Mouse (Mus musculus) MEL (cell line): ENCODE results near the gene Fahd1. TPM values are rescaled to one million over a fixed set of nuclear protein-coding genes. Genes with fewer than 3 reads are reported as not detected.

ENCODE experiments used
- DNase-seq: peaks from one replicate; pipeline ENCODE4 v3.0.0; 2011; ENCODE audit warnings: low read depth, low spot score
- H3K27ac ChIP-seq: 2 replicates; pipeline ENCODE4 v1.5.1; 2012; ENCODE audit warnings: low read depth, mild to moderate bottlenecking, control low read depth, low read length, moderate library complexity; ENCODE audit not compliant: control insufficient read depth
- H3K27me3 ChIP-seq, 2 experiments: fragments of 150-350 bp in 1 of 2; sonication (generic) in 1 of 2; 2 replicates each; pipeline ENCODE4 v1.6.1; 2012; ENCODE audit warnings: low read length in 2 of 2, mild to moderate bottlenecking in 2 of 2, improper control_type of control experiment in 1 of 2, moderate library complexity in 1 of 2; ENCODE audit not compliant: insufficient read depth in 2 of 2, control insufficient read depth in 1 of 2
- H3K36me3 ChIP-seq, 2 experiments: 2 replicates each; pipeline ENCODE4 v1.6.1; 2012 to 2014; ENCODE audit warnings: low read length in 2 of 2, improper control_type of control experiment in 1 of 2, inconsistent platforms in 1 of 2, mild to moderate bottlenecking in 1 of 2; ENCODE audit not compliant: insufficient read depth in 2 of 2, control insufficient read depth in 1 of 2
- H3K4me1 ChIP-seq, 2 experiments: fragments of 150-350 bp in 1 of 2; sonication (generic) in 1 of 2; 2 replicates each; pipeline ENCODE4 v1.6.1; 2012; ENCODE audit warnings: low read length in 2 of 2, improper control_type of control experiment in 1 of 2, mild to moderate bottlenecking in 1 of 2; ENCODE audit not compliant: insufficient read depth in 2 of 2, control insufficient read depth in 1 of 2
- H3K4me3 ChIP-seq, 2 experiments: fragments of 150-350 bp in 1 of 2; sonication (generic) in 1 of 2; 2 replicates each; pipeline ENCODE4 v1.5.1; 2012; ENCODE audit warnings: low read depth in 2 of 2, low read length in 2 of 2, mild to moderate bottlenecking in 2 of 2, moderate library complexity in 2 of 2, control low read depth in 1 of 2, improper control_type of control experiment in 1 of 2; ENCODE audit not compliant: control insufficient read depth in 1 of 2, insufficient read depth in 1 of 2
- H3K79me2 ChIP-seq: 2 replicates; pipeline ENCODE4 v1.6.1; 2012; ENCODE audit warnings: mild to moderate bottlenecking, low read length, moderate library complexity; ENCODE audit not compliant: control insufficient read depth, poor library complexity, insufficient read depth
- H3K9ac ChIP-seq: 2 replicates; pipeline ENCODE4 v1.6.1; 2012; ENCODE audit warnings: low read depth, mild to moderate bottlenecking, control low read depth, low read length, moderate library complexity; ENCODE audit not compliant: control insufficient read depth, poor library complexity, severe bottlenecking
- H3K9me3 ChIP-seq: fragments of 150-350 bp; sonication (generic); replicated peaks from 2 replicates; pipeline ENCODE4 v1.6.1; 2012; ENCODE audit warnings: mild to moderate bottlenecking, low read length, improper control_type of control experiment, moderate library complexity; ENCODE audit not compliant: insufficient read depth
- BHLHE40 ChIP-seq: IDR thresholded peaks from 2 replicates; pipeline ENCODE4 v1.6.1; 2012; ENCODE audit warnings: low read depth, mild to moderate bottlenecking, inconsistent platforms, low read length, improper control_type of control experiment, borderline replicate concordance
- CHD1 ChIP-seq: IDR thresholded peaks from 2 replicates; pipeline ENCODE4 v1.6.1; 2012; ENCODE audit warnings: low read depth, mild to moderate bottlenecking, inconsistent platforms, low read length, improper control_type of control experiment
- CHD2 ChIP-seq: IDR thresholded peaks from 2 replicates; pipeline ENCODE4 v1.6.1; 2011; ENCODE audit warnings: low read length, improper control_type of control experiment
- CTCF ChIP-seq, 3 experiments: IDR thresholded peaks in 2 of 3; conservative IDR thresholded peaks in 1 of 3; 2 replicates each; pipeline ENCODE4 v1.5.1; 2011 to 2012; ENCODE audit warnings: low read length in 3 of 3, low read depth in 2 of 3, mild to moderate bottlenecking in 2 of 3, improper control_type of control experiment in 1 of 3, inconsistent platforms in 1 of 3, mixed read lengths in 1 of 3, moderate library complexity in 1 of 3; ENCODE audit not compliant: control insufficient read depth in 1 of 3, insufficient read depth in 1 of 3, poor library complexity in 1 of 3, severe bottlenecking in 1 of 3
- ELF1 ChIP-seq: IDR thresholded peaks from 2 replicates; pipeline ENCODE4 v1.6.1; 2014; ENCODE audit warnings: low read depth, mild to moderate bottlenecking, inconsistent platforms, low read length, improper control_type of control experiment, moderate library complexity
- EP300 ChIP-seq, 2 experiments: IDR thresholded peaks; 2 replicates each; pipeline ENCODE4 v1.6.1; 2011; ENCODE audit warnings: improper control_type of control experiment in 2 of 2, low read length in 2 of 2, low read depth in 1 of 2, mild to moderate bottlenecking in 1 of 2
- ETS1 ChIP-seq: IDR thresholded peaks from 2 replicates; pipeline ENCODE4 v1.6.1; 2012; ENCODE audit warnings: low read depth, mild to moderate bottlenecking, inconsistent platforms, low read length, improper control_type of control experiment, moderate library complexity
- GABPA ChIP-seq: IDR thresholded peaks from 2 replicates; pipeline ENCODE4 v1.6.1; 2012; ENCODE audit warnings: low read depth, mild to moderate bottlenecking, inconsistent platforms, low read length, improper control_type of control experiment, moderate library complexity
- HCFC1 ChIP-seq: IDR thresholded peaks from 2 replicates; pipeline ENCODE4 v1.6.1; 2012; ENCODE audit warnings: low read depth, mild to moderate bottlenecking, inconsistent platforms, low read length, improper control_type of control experiment, moderate library complexity
- MAFK ChIP-seq: IDR thresholded peaks from 2 replicates; pipeline ENCODE4 v1.6.1; 2011; ENCODE audit warnings: low read depth, mild to moderate bottlenecking, low read length, improper control_type of control experiment, borderline replicate concordance
- MAX ChIP-seq: IDR thresholded peaks from 2 replicates; pipeline ENCODE4 v1.6.1; 2011; ENCODE audit warnings: low read length, improper control_type of control experiment
- MEF2A ChIP-seq: IDR thresholded peaks from 2 replicates; pipeline ENCODE4 v1.6.1; 2014; ENCODE audit warnings: low read depth, mild to moderate bottlenecking, inconsistent platforms, low read length, improper control_type of control experiment; ENCODE audit not compliant: poor library complexity, insufficient replicate concordance, severe bottlenecking; ENCODE audit errors: extremely low read depth
- NRF1 ChIP-seq: IDR thresholded peaks from 2 replicates; pipeline ENCODE4 v1.6.1; 2014; ENCODE audit warnings: low read depth, mild to moderate bottlenecking, inconsistent platforms, low read length, improper control_type of control experiment, moderate library complexity; ENCODE audit not compliant: poor library complexity, insufficient read depth, severe bottlenecking
- POLR2A ChIP-seq, 2 experiments: IDR thresholded peaks; 2 replicates each; pipeline ENCODE4 v1.6.1; 2011 to 2012; ENCODE audit warnings: low read length in 2 of 2, mild to moderate bottlenecking in 2 of 2, control low read depth in 1 of 2, improper control_type of control experiment in 1 of 2, low read depth in 1 of 2, moderate library complexity in 1 of 2; ENCODE audit not compliant: control insufficient read depth in 1 of 2, insufficient read depth in 1 of 2, poor library complexity in 1 of 2
- POLR2AphosphoS2 ChIP-seq: IDR thresholded peaks from 2 replicates; pipeline ENCODE4 v1.6.1; 2011; ENCODE audit warnings: low read length, improper control_type of control experiment
- RAD21 ChIP-seq: IDR thresholded peaks from 2 replicates; pipeline ENCODE4 v1.6.1; 2011; ENCODE audit warnings: mild to moderate bottlenecking, low read depth, low read length, improper control_type of control experiment
- RCOR1 ChIP-seq: IDR thresholded peaks from 2 replicates; pipeline ENCODE4 v1.6.1; 2012; ENCODE audit warnings: low read depth, mild to moderate bottlenecking, inconsistent platforms, low read length, improper control_type of control experiment
- SIN3A ChIP-seq: IDR thresholded peaks from 2 replicates; pipeline ENCODE4 v1.6.1; 2012; ENCODE audit warnings: low read length, improper control_type of control experiment, inconsistent platforms
- TAL1 ChIP-seq: IDR thresholded peaks from 2 replicates; pipeline ENCODE4 v1.6.1; 2012; ENCODE audit warnings: mild to moderate bottlenecking, inconsistent platforms, low read length, moderate library complexity, mixed read lengths
- TBP ChIP-seq: IDR thresholded peaks from 2 replicates; pipeline ENCODE4 v1.8.0; 2011; ENCODE audit warnings: low read depth, low read length, improper control_type of control experiment
- UBTF ChIP-seq: IDR thresholded peaks from 2 replicates; pipeline ENCODE4 v1.6.1; 2012; ENCODE audit warnings: low read depth, mild to moderate bottlenecking, inconsistent platforms, low read length, improper control_type of control experiment, moderate library complexity, borderline replicate concordance; ENCODE audit not compliant: insufficient read depth
- USF1 ChIP-seq: IDR thresholded peaks from 2 replicates; pipeline ENCODE4 v1.6.1; 2014; ENCODE audit warnings: low read depth, mild to moderate bottlenecking, inconsistent platforms, low read length, improper control_type of control experiment, moderate library complexity
- USF2 ChIP-seq, 2 experiments: IDR thresholded peaks; 2 replicates each; pipeline ENCODE4 v1.6.1; 2011 to 2012; ENCODE audit warnings: improper control_type of control experiment in 2 of 2, low read length in 2 of 2, borderline replicate concordance in 1 of 2, inconsistent platforms in 1 of 2, low read depth in 1 of 2, mild to moderate bottlenecking in 1 of 2; ENCODE audit not compliant: insufficient read depth in 1 of 2
- ZKSCAN1 ChIP-seq: IDR thresholded peaks from 2 replicates; pipeline ENCODE4 v1.6.1; 2012; ENCODE audit warnings: low read depth, mild to moderate bottlenecking, inconsistent platforms, low read length, improper control_type of control experiment, moderate library complexity
- ZMIZ1 ChIP-seq: IDR thresholded peaks from 2 replicates; pipeline ENCODE4 v1.6.1; 2012; ENCODE audit warnings: low read depth, mild to moderate bottlenecking, inconsistent platforms, low read length, improper control_type of control experiment, moderate library complexity
- ZNF384 ChIP-seq: IDR thresholded peaks from 2 replicates; pipeline ENCODE4 v1.6.1; 2012; ENCODE audit warnings: low read depth, mild to moderate bottlenecking, inconsistent platforms, low read length, improper control_type of control experiment
- polyA plus RNA-seq, 2 experiments: library from polyadenylated mRNA; stranded (reverse) in 1 of 2; unstranded in 1 of 2; fragments of >175 nt in 1 of 2; fragments of >200 nt in 1 of 2; gene quantifications; 2 replicates each; pipeline versions ENCODE4 v1.2.1 to v1.2.4; 2012; ENCODE audit warnings: low replicate concordance in 2 of 2, low read depth in 1 of 2; ENCODE audit not compliant: insufficient read length in 2 of 2, insufficient read depth in 1 of 2, missing spikeins in 1 of 2
- total RNA-seq: library from RNA; depleted of rRNA; stranded (reverse); fragments of 300-350 nt; gene quantifications from 2 replicates; pipeline ENCODE4 v1.2.3, GENCODE M21; 2012

Gene Fahd1
- total and polyA plus RNA-seq, 3 experiments = 2.7 to 4.7 TPM; not detected in 1

- TF ChIP-seq BHLHE40 (no peak), USF1 (no peak), TBP (peak; percentile 87), NRF1 (0 out of 2 replicates have a peak, but pooled peaks have one; percentile 27), MAFK (no peak), RCOR1 (no peak), TAL1 (no peak), EP300 (IDR thresholded peaks at IDR 0.05; ENCODE audit: low read depth in 1 of 2, low read length in 2 of 2) (no peak), ETS1 (0 out of 2 replicates have a peak, but pooled peaks have one; percentile 47), ZMIZ1 (peak; percentile 81), CHD2 (no peak), CTCF (IDR thresholded peaks at IDR 0.05 in 2 of 3, conservative IDR thresholded peaks at IDR 0.05 in 1 of 3; ENCODE audit: control insufficient read depth in 1 of 3, insufficient read depth in 1 of 3, low read depth in 2 of 3, low read length in 3 of 3, poor library complexity in 1 of 3, severe bottlenecking in 1 of 3) (no peak)
Observed at GRCm38 (mm10) chr17:24894995-24895547, 44.9 kb upstream of the Fahd1 start, which contains the start of the genes Eme2 and Mrps34 (continued).

GRCm38 (mm10) chr17:24894061-24894994, 44.2 kb upstream of the Fahd1 start:
- peak overlapping the region; percentile 80 to 94 for H3K4me3 ChIP-seq
- peak overlapping the region; percentile 95 for H3K9ac ChIP-seq
- TF ChIP-seq GABPA (no peak), HCFC1 (no peak), EP300 (IDR thresholded peaks at IDR 0.05; ENCODE audit: low read depth in 1 of 2, low read length in 2 of 2) (no peak)
- no peaks in the 10 kb centered on the region for H3K27me3 ChIP-seq
- H3K4me1 ChIP-seq = peaks cover 0 to 16% of the 10 kb centered on the region in 2 experiments; a peak in 2 of 4 replicates
- DNase-seq = no peak
- H3K27ac ChIP-seq = peak overlapping the region; percentile 65
- H3K9me3 ChIP-seq = no peaks in the 10 kb centered on the region
- H3K79me2 ChIP-seq = peaks cover 34% of the 10 kb centered on the region
- peaks cover 0 to 7% of the 10 kb centered on the region in 2 experiments; a peak in 2 of 4 replicates for H3K36me3 ChIP-seq

GRCm38 (mm10) chr17:24893276-24893675, 43.1 kb upstream of the Fahd1 start:
- H3K4me3 ChIP-seq = no peak overlapping the region
- no peaks in the 10 kb centered on the region for H3K9me3 ChIP-seq
- peaks cover 0 to 7% of the 10 kb centered on the region in 2 experiments; a peak in 2 of 4 replicates for H3K36me3 ChIP-seq
- no peak overlapping the region for H3K27ac ChIP-seq
- no peak for DNase-seq
- no peaks in the 10 kb centered on the region for H3K27me3 ChIP-seq
- H3K79me2 ChIP-seq = peaks cover 34% of the 10 kb centered on the region
- no peak overlapping the region for H3K9ac ChIP-seq
- H3K4me1 ChIP-seq = peaks cover 0 to 16% of the 10 kb centered on the region in 2 experiments; a peak in 2 of 4 replicates
- TF ChIP-seq TAL1 (no peak), EP300 (IDR thresholded peaks at IDR 0.05; ENCODE audit: low read depth in 1 of 2, low read length in 2 of 2) (no peak), POLR2AphosphoS2 (no peak), ZKSCAN1 (no peak), CHD1 (no peak), RAD21 (no peak), NRF1 (no peak), SIN3A (no peak), ELF1 (no peak), USF2 (IDR thresholded peaks at IDR 0.05; ENCODE audit: borderline replicate concordance in 1 of 2, insufficient read depth in 1 of 2, low read depth in 1 of 2, low read length in 2 of 2) (no peak), UBTF (no peak), ZNF384 (no peak), RCOR1 (no peak), POLR2A (IDR thresholded peaks at IDR 0.05; ENCODE audit: control insufficient read depth in 1 of 2, insufficient read depth in 1 of 2, low read depth in 1 of 2, low read length in 2 of 2, poor library complexity in 1 of 2) (no peak), GABPA (no peak), MAX (no peak), MEF2A (no peak), ZMIZ1 (no peak)
